ENCODE assay signal across 7 mouse cellular contexts in the genomic region with DNA sequence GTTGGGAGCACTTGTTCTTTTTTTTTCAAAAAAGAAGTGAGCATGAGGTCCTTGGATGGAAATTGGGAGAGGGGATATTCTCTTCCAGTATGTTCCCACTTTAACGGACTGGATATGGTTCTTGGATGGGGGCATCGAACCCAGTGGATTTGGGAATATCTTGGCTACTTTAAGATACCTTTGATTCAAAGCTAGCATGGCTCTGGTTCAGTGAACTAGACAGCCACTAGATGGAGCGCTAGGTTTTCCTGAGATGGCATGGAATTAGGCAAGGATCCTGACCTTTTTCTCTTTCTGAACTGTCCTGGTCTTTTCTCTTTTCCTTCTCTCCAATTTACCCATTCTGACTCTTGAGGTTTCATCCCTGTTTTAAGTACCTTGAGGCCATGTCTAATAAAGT. TPM values are rescaled to one million over a fixed set of nuclear protein-coding genes. Genes with fewer than 3 reads are reported as not detected.
DNase-seq lines count a peak whose midpoint lies in the region; ATAC-seq and TF ChIP-seq lines count a peak whose summit lies in the region.

No protein-coding gene starts in this region.

- H3K4me3 ChIP-seq in hindbrain, postnatal 0 days (ENCODE audit: low read length): no peak overlapping the region
- H3K4me3 ChIP-seq in limb, embryonic 14.5 days (replicated peaks; ENCODE audit: low read length): no peak overlapping the region

- H3K9me3 ChIP-seq in hindbrain, postnatal 0 days (ENCODE audit: low read length): no peaks in the 10 kb centered on the region
- H3K9me3 ChIP-seq in limb, embryonic 14.5 days (ENCODE audit: control insufficient read depth, low read length): no peaks in the 10 kb centered on the region; the same call in 1 of the 2 replicates

- peak; percentile 68 for ATAC-seq in hindbrain, postnatal 0 days
- no peak for ATAC-seq in limb, embryonic 14.5 days (ENCODE audit: low FRiP score, low read depth)

- H3K4me1 ChIP-seq in hindbrain, postnatal 0 days (ENCODE audit: insufficient read depth, low read length): no peaks in the 10 kb centered on the region
- H3K4me1 ChIP-seq in limb, embryonic 14.5 days (ENCODE audit: control insufficient read depth, insufficient read depth, low read length): no peaks in the 10 kb centered on the region

- H3K4me2 ChIP-seq in hindbrain, postnatal 0 days (ENCODE audit: low read depth, low read length): no peak overlapping the region
- H3K4me2 ChIP-seq in limb, embryonic 14.5 days (replicated peaks; ENCODE audit: low read depth, low read length, severe bottlenecking): no peak overlapping the region

- no peak overlapping the region for H3K9ac ChIP-seq in hindbrain, postnatal 0 days (replicated peaks; ENCODE audit: low read length)
- H3K9ac ChIP-seq in limb, embryonic 14.5 days (ENCODE audit: low read depth, low read length, severe bottlenecking): no peak overlapping the region

- H3K27me3 ChIP-seq in hindbrain, postnatal 0 days (ENCODE audit: insufficient read depth, low read length): no peaks in the 10 kb centered on the region
- H3K27me3 ChIP-seq in limb, embryonic 14.5 days (ENCODE audit: control insufficient read depth, insufficient read depth, low read length): no peaks in the 10 kb centered on the region

- DNase-seq in ovary, postnatal 14 days (ENCODE audit: low spot score): peak; percentile 27
- no peak for DNase-seq in ovary, adult 18-20 months (ENCODE audit: low spot score)
- peak; percentile 86 for DNase-seq in adipocyte (ENCODE audit: low spot score)
- DNase-seq in embryo, embryonic 11.5 days (ENCODE audit: low read depth, low spot score): peak; percentile 38
- peak; percentile 83 for DNase-seq in hindbrain, postnatal 0 days (ENCODE audit: low spot score)
- peak; percentile 79 for DNase-seq in limb, embryonic 14.5 days (ENCODE audit: low spot score)
- peak; percentile 81 for DNase-seq in retina, embryonic 14.5 days (ENCODE audit: low spot score)

- H3K27ac ChIP-seq in hindbrain, postnatal 0 days: no peak overlapping the region
- no peak overlapping the region for H3K27ac ChIP-seq in limb, embryonic 14.5 days (replicated peaks; ENCODE audit: low read depth, low read length)

- TF ChIP-seq POLR2A in limb, embryonic 14.5 days (IDR thresholded peaks at IDR 0.05; ENCODE audit: borderline replicate concordance, extremely low read depth, insufficient read depth, insufficient read length): no peak

- TF ChIP-seq CTCF in hindbrain, postnatal 0 days (IDR thresholded peaks at IDR 0.05; ENCODE audit: low read depth): peak; percentile 84

- 33% methylated on average over 3 of the region's 3 CpGs for WGBS in hindbrain, postnatal 0 days
- 30% methylated on average over 3 of the region's 3 CpGs for WGBS in limb, embryonic 14.5 days

- H3K36me3 ChIP-seq in hindbrain, postnatal 0 days (ENCODE audit: insufficient read depth, low read length): no peaks in the 10 kb centered on the region
- H3K36me3 ChIP-seq in limb, embryonic 14.5 days (ENCODE audit: control insufficient read depth, insufficient read depth, low read length): no peaks in the 10 kb centered on the region

RNA-seq across cellular contexts. Expression of a gene that starts 20.6 kb away (rescaled TPM):
- total RNA-seq in hindbrain, postnatal 0 days (2014; rRNA removed): 28.0 and 40.1 TPM in 2 replicates
- 154 and 164 TPM in 2 replicates for polyA plus RNA-seq in hindbrain, postnatal 0 days (2015; fragmentation: Nextera tagmentation; extraction: Ambion mirVana)
- 12.1 and 23.0 TPM in 2 replicates for polyA plus RNA-seq in limb, embryonic 14.5 days (2012; rRNA removed)
- 43.4 and 46.9 TPM in 2 replicates for polyA plus RNA-seq in limb, embryonic 14.5 days (2014; fragmentation: Nextera tagmentation; extraction: Ambion mirVana)
